Mouse (Mus musculus) left cerebral cortex, postnatal 10 days (tissue): ENCODE results near the gene Coasy. TPM values are rescaled to one million over a fixed set of nuclear protein-coding genes. Genes with fewer than 3 reads are reported as not detected.
"Not testable (repeated sequence)": the region's sequence is repeated elsewhere in the genome, so short reads cannot be mapped to it uniquely, and the experiment has no call there.

Experiments
- DNase-seq, 2 experiments: peaks; one replicate each; pipeline ENCODE4 v3.0.0; 2021 to 2022; ENCODE audit warnings: low spot score in 2 of 2, mixed read lengths in 1 of 2; ENCODE audit errors: extremely low spot score in 1 of 2
- intact Hi-C: fragments of 180-260 bp; cut with DNase I; formaldehyde crosslinking; loops from one replicate; pipeline ENCODE4 v1.15.1; 2025
- total RNA-seq, 2 experiments: library from RNA; stranded (reverse); gene quantifications; 2 replicates each; pipeline ENCODE4 v1.2.3; 2021

Coasy gene
- total RNA-seq, 2 experiments from 2014 or later: 32.3 to 32.4 TPM

GRCm38 (mm10) chr11:101119761-101120544 is 37.6 kb downstream of the Coasy start, which contains the start of the genes Retreg3 and Tubg1:
Gene Retreg3 (minus strand): TSS chr11:101119893.
Gene Tubg1 (plus strand): TSS chr11:101119938.
- intact Hi-C loops: no loop called here
- DNase-seq: peak; percentile 99

- intact Hi-C loops: no loop called here
- DNase-seq: no peak
Observed at GRCm38 (mm10) chr11:101120545-101121188, 38.3 kb downstream of the Coasy start.

- DNase-seq, intact Hi-C loops: not testable (repeated sequence)
Observed at GRCm38 (mm10) chr11:101124494-101124893, 42.1 kb downstream of the Coasy start.

- intact Hi-C loops, DNase-seq: not testable (repeated sequence)
Observed at GRCm38 (mm10) chr11:101125008-101125407, 42.6 kb downstream of the Coasy start.

- intact Hi-C loops: no loop called here
- no peak for DNase-seq
Observed at GRCm38 (mm10) chr11:101127075-101127474, 44.7 kb downstream of the Coasy start.

GRCm38 (mm10) chr11:101128996-101129577 is 46.7 kb downstream of the Coasy start:
- intact Hi-C loops: no loop called here
- DNase-seq: no peak

GRCm38 (mm10) chr11:101130056-101130756 is 47.8 kb downstream of the Coasy start:
- intact Hi-C loops: loop anchor here (5.0 kb wide), 1 partner anchor 42 kb away; the partner anchor contains the start of genes Cntnap1 and Plekhh3
- DNase-seq: peak in 1 of 2 experiments; percentile 41

GRCm38 (mm10) chr11:101131187-101131586 is 48.8 kb downstream of the Coasy start:
- no peak for DNase-seq
- intact Hi-C loops: loop anchor here (5.0 kb wide), 1 partner anchor 41 kb away; the partner anchor contains the start of genes Cntnap1 and Plekhh3

- intact Hi-C loops: loop anchor here (5.0 kb wide), 1 partner anchor 41 kb away; the partner anchor contains the start of genes Cntnap1 and Plekhh3
- peak in 1 of 2 experiments; percentile 56 for DNase-seq
Observed at GRCm38 (mm10) chr11:101131701-101132100, 49.3 kb downstream of the Coasy start.

GRCm38 (mm10) chr11:101133037-101133436 is 50.7 kb downstream of the Coasy start:
- intact Hi-C loops: loop anchor here (5.0 kb wide), 1 partner anchor 39 kb away; the partner anchor contains the start of genes Cntnap1 and Plekhh3
- DNase-seq: no peak

GRCm38 (mm10) chr11:101134217-101134865 is 52.0 kb downstream of the Coasy start:
- DNase-seq: no peak
- intact Hi-C loops: loop anchor here (5.0 kb wide), 1 partner anchor 38 kb away; the partner anchor contains the start of genes Cntnap1 and Plekhh3

Other genes starting within 250 kb of the Coasy start
- gene Stat5b, start 231.8 kb upstream of the Coasy start, total RNA-seq: 10 to 100 TPM; 12.4 to 13.4 TPM
- gene Stat5a, start 223.2 kb upstream of the Coasy start, total RNA-seq: 1 to 10 TPM; 2.0 to 3.4 TPM
- 10 to 100 TPM; 32.1 to 36.7 TPM for gene Stat3, start 143.0 kb upstream of the Coasy start, total RNA-seq
- gene Cavin1, start 111.7 kb upstream of the Coasy start, total RNA-seq: 10 to 100 TPM; 17.9 to 20.9 TPM
- gene Atp6v0a1, start 73.1 kb upstream of the Coasy start, total RNA-seq: 100 to 1,000 TPM; 435 to 454 TPM
- 10 to 100 TPM in 1 of 2 experiments, 1 to 10 TPM in 1; 9.4 to 10.2 TPM for gene Naglu, start 12.6 kb upstream of the Coasy start, total RNA-seq
- gene Hsd17b1, start 4.2 kb upstream of the Coasy start, total RNA-seq: under 1 TPM; 0.43 to 0.79 TPM
- 10 to 100 TPM; 52.8 to 55.8 TPM for gene Mlx, start 4.7 kb downstream of the Coasy start, total RNA-seq
- 1 to 10 TPM; 4.4 to 4.8 TPM for gene Psmc3ip, start 12.9 kb downstream of the Coasy start, total RNA-seq
- 10 to 100 TPM; 54.5 to 55.0 TPM for gene Retreg3, start 37.3 kb downstream of the Coasy start, total RNA-seq
- gene Tubg1, start 37.4 kb downstream of the Coasy start, total RNA-seq: 10 to 100 TPM; 45.6 to 49.6 TPM
- 10 to 100 TPM; 46.6 to 48.8 TPM for gene Tubg2, start 73.3 kb downstream of the Coasy start, total RNA-seq
- 10 to 100 TPM; 44.2 to 54.1 TPM for gene Cntnap1, start 88.0 kb downstream of the Coasy start, total RNA-seq
- 1 to 10 TPM; 5.9 to 8.0 TPM for gene Plekhh3, start 88.8 kb downstream of the Coasy start, total RNA-seq
- gene Ccr10, start 92.9 kb downstream of the Coasy start, total RNA-seq: under 1 TPM in 1 of 2 experiments, not detected in 1; 0.41 TPM
- 10 to 100 TPM; 26.4 to 28.3 TPM for gene Ezh1, start 143.9 kb downstream of the Coasy start, total RNA-seq
- 10 to 100 TPM; 57.4 to 59.1 TPM for gene Ramp2, start 163.5 kb downstream of the Coasy start, total RNA-seq
- 10 to 100 TPM; 80.9 to 82.0 TPM for gene Vps25, start 171.1 kb downstream of the Coasy start, total RNA-seq
- gene Wnk4, start 178.0 kb downstream of the Coasy start, total RNA-seq: 1 to 10 TPM; 4.2 to 4.5 TPM
- under 1 TPM; 0.15 to 0.41 TPM for gene Cntd1, start 196.4 kb downstream of the Coasy start, total RNA-seq
- gene Coa3, start 196.5 kb downstream of the Coasy start, total RNA-seq: 100 to 1,000 TPM in 1 of 2 experiments, 10 to 100 TPM in 1; 95.7 to 101 TPM
- gene Becn1, start 219.7 kb downstream of the Coasy start, total RNA-seq: 100 to 1,000 TPM; 174 to 188 TPM
- 100 to 1,000 TPM; 100 to 108 TPM for gene Psme3, start 233.6 kb downstream of the Coasy start, total RNA-seq
- 1 to 10 TPM; 3.2 to 3.4 TPM for gene Aoc2, start 242.5 kb downstream of the Coasy start, total RNA-seq
- 1 to 10 TPM; 1.4 to 2.0 TPM for gene Aoc3, start 248.0 kb downstream of the Coasy start, total RNA-seq